Mouse (Mus musculus): ENCODE measurements at regions not wholly inside any gene's neighbourhood (a gene's known extent, or its start where the extent isn't known, plus 50 kb on each side); places are given as distances from the start of the nearest gene placed in this dataset.

- WGBS, result 67% methylated on average over 5 of the region's 5 CpGs
These were observed 114.8 kb upstream of the Zfp618 start for GRCm38 (mm10) chr4:62850526-62850925.

GRCm38 (mm10) chr4:62853335-62853734 lies 112.0 kb upstream of the Zfp618 start:
- ATAC-seq (ENCODE audit: insufficient number of reproducible peaks, low FRiP score), result no peak
- Histone ChIP-seq H3K36me3 (no peaks in the 10 kb centered on the region), H3K4me2 (no peak overlapping the region), H3K9ac (no peak overlapping the region), H3K4me1 (replicated peaks) (peaks cover 7% of the 10 kb centered on the region), H3K27ac (ENCODE audit: poor library complexity, severe bottlenecking) (no peak overlapping the region), H3K4me3 (no peak overlapping the region), H3K9me3 (replicated peaks) (no peaks in the 10 kb centered on the region), H3K27me3 (replicated peaks) (no peaks in the 10 kb centered on the region)
- WGBS, result 82% methylated on average over 1 of the region's 1 CpGs

More at GRCm38 (mm10) chr4:62850526-62850925, 114.8 kb upstream of the Zfp618 start:
- Histone ChIP-seq H3K4me2 (no peak overlapping the region), H3K9me3 (replicated peaks) (no peaks in the 10 kb centered on the region), H3K27me3 (replicated peaks) (no peaks in the 10 kb centered on the region), H3K9ac (no peak overlapping the region), H3K27ac (ENCODE audit: poor library complexity, severe bottlenecking) (no peak overlapping the region), H3K4me1 (replicated peaks) (no peaks in the 10 kb centered on the region), H3K4me3 (no peak overlapping the region), H3K36me3 (no peaks in the 10 kb centered on the region)
- no peak for ATAC-seq (ENCODE audit: insufficient number of reproducible peaks, low FRiP score)

- ATAC-seq (ENCODE audit: insufficient number of reproducible peaks, low FRiP score), result no peak
- peaks cover 7% of the 10 kb centered on the region for H3K4me1 ChIP-seq (replicated peaks)
- no peak overlapping the region for H3K27ac ChIP-seq (ENCODE audit: poor library complexity, severe bottlenecking)
- no peak overlapping the region for H3K4me2 ChIP-seq
- 82% methylated on average over 3 of the region's 3 CpGs for WGBS
- H3K9me3 ChIP-seq (replicated peaks), result no peaks in the 10 kb centered on the region
- no peaks in the 10 kb centered on the region for H3K36me3 ChIP-seq
- H3K4me3 ChIP-seq, result no peak overlapping the region
- H3K9ac ChIP-seq, result no peak overlapping the region
- no peaks in the 10 kb centered on the region for H3K27me3 ChIP-seq (replicated peaks)
These were observed 109.0 kb upstream of the Zfp618 start for GRCm38 (mm10) chr4:62856406-62856805.

GRCm38 (mm10) chr4:62862756-62863155 lies 102.6 kb upstream of the Zfp618 start:
- Histone ChIP-seq H3K36me3 (no peaks in the 10 kb centered on the region), H3K4me1 (replicated peaks) (no peaks in the 10 kb centered on the region), H3K9ac (no peak overlapping the region), H3K9me3 (replicated peaks) (no peaks in the 10 kb centered on the region; the same call in 1 of the 2 replicates), H3K4me2 (no peak overlapping the region), H3K27ac (ENCODE audit: poor library complexity, severe bottlenecking) (no peak overlapping the region), H3K27me3 (replicated peaks) (no peaks in the 10 kb centered on the region), H3K4me3 (no peak overlapping the region)
- ATAC-seq (ENCODE audit: insufficient number of reproducible peaks, low FRiP score), result 0 out of 2 replicates have a peak, but pooled peaks have one; percentile 25
- WGBS, result 79% methylated on average over 3 of the region's 3 CpGs

- WGBS, result 51% methylated on average over 14 of the region's 14 CpGs
- no peaks in the 10 kb centered on the region for H3K36me3 ChIP-seq
- 0 out of 2 replicates have a peak, but pooled peaks cover 5% of the 10 kb centered on the region for H3K27me3 ChIP-seq (replicated peaks)
- H3K4me1 ChIP-seq (replicated peaks), result peaks cover 11% of the 10 kb centered on the region
- no peak overlapping the region for H3K4me3 ChIP-seq
- no peak overlapping the region for H3K4me2 ChIP-seq
- H3K9ac ChIP-seq, result no peak overlapping the region; the same call in 1 of the 2 replicates
- H3K27ac ChIP-seq (ENCODE audit: poor library complexity, severe bottlenecking), result no peak overlapping the region
- ATAC-seq (ENCODE audit: insufficient number of reproducible peaks, low FRiP score), result peak; percentile 53
- peaks cover 10% of the 10 kb centered on the region; the same call in 1 of the 2 replicates for H3K9me3 ChIP-seq (replicated peaks)
These were observed 94.9 kb upstream of the Zfp618 start for GRCm38 (mm10) chr4:62870391-62870983.

DNA sequence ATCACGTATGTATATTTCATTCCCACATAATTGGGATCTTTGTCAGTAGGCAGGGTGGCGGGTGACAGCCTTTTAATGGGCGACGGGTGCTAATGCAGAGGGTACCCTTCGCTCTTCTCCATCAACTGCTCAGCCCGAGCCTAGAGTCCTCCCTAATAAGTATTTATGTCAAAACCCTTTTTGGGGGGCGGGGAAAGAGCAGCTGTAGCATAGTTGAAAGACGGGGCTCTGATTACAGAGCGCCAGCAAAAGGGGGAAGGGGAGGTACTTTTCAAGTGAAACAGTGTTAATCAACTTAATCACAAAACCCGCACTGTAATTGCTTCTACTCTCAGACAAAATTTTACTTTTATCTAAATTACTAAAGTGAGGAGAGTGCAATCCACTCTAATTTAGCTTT lies 92.8 kb upstream of the Zfp618 start:
- Histone ChIP-seq H3K4me1 (replicated peaks) (peaks cover 11% of the 10 kb centered on the region), H3K4me3 (no peak overlapping the region), H3K27me3 (replicated peaks) (0 out of 2 replicates have a peak, but pooled peaks cover 5% of the 10 kb centered on the region), H3K9ac (no peak overlapping the region), H3K27ac (ENCODE audit: poor library complexity, severe bottlenecking) (no peak overlapping the region), H3K9me3 (replicated peaks) (peaks cover 11% of the 10 kb centered on the region; the same call in 1 of the 2 replicates), H3K4me2 (no peak overlapping the region), H3K36me3 (no peaks in the 10 kb centered on the region)
- no peak for ATAC-seq (ENCODE audit: insufficient number of reproducible peaks, low FRiP score)
- WGBS, result 79% methylated on average over 10 of the region's 10 CpGs

DNA sequence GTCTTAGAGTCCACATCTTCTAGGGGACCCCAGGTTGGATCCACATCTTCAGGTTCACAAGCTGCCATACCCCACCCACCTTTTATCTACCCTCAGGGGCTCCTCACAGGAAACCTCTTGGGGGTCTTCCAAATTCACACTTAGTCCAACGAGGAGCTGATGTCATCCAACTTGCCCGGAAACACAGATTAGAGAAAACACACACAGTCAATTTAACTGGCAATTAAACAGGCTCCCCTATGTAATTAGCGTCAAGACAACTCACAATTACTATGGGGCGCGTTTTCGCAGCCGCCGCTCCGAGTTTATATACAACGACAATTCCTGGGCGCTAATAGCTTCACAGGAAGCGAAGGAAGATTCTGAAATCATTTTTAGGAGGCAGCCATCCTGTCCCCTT lies 91.4 kb upstream of the Zfp618 start:
- H3K4me1 ChIP-seq (replicated peaks), result peaks cover 11% of the 10 kb centered on the region
- no peak overlapping the region for H3K4me2 ChIP-seq
- H3K27me3 ChIP-seq (replicated peaks), result 0 out of 2 replicates have a peak, but pooled peaks cover 5% of the 10 kb centered on the region
- no peak overlapping the region for H3K4me3 ChIP-seq
- peaks cover 7% of the 10 kb centered on the region; the same call in 1 of the 2 replicates for H3K9me3 ChIP-seq (replicated peaks)
- 78% methylated on average over 12 of the region's 12 CpGs for WGBS
- no peak for ATAC-seq (ENCODE audit: insufficient number of reproducible peaks, low FRiP score)
- no peak overlapping the region for H3K9ac ChIP-seq
- H3K36me3 ChIP-seq, result no peaks in the 10 kb centered on the region
- no peak overlapping the region for H3K27ac ChIP-seq (ENCODE audit: poor library complexity, severe bottlenecking)

DNA sequence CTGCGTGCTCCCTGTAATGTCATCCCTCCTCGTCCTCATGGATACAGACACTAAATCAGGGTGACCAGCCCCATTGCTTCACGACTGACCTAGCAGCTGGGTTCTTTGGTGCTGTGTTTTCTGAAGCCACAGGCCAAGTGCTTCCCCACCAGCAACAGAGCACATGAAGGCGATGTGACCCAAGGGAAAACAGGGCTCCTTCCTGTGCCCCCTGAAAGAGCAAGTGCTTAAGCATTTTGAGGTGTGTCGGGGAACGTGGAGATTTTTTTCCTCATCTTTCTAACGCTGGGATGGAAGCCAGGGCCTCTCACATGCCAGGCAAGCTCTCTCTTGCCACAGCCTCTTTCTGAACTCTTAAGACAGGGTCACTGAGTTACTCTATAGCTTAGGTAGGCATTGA lies 87.3 kb upstream of the Zfp618 start:
- Histone ChIP-seq H3K4me3 (no peak overlapping the region), H3K27ac (ENCODE audit: poor library complexity, severe bottlenecking) (no peak overlapping the region), H3K9me3 (replicated peaks) (0 out of 2 replicates have a peak, but pooled peaks cover 5% of the 10 kb centered on the region), H3K36me3 (no peaks in the 10 kb centered on the region), H3K4me2 (no peak overlapping the region), H3K9ac (no peak overlapping the region), H3K27me3 (replicated peaks) (0 out of 2 replicates have a peak, but pooled peaks cover under 1% of the 10 kb centered on the region), H3K4me1 (replicated peaks) (no peaks in the 10 kb centered on the region)
- 77% methylated on average over 7 of the region's 7 CpGs for WGBS
- no peak for ATAC-seq (ENCODE audit: insufficient number of reproducible peaks, low FRiP score)

GRCm38 (mm10) chr4:62878927-62879326 lies 86.4 kb upstream of the Zfp618 start:
- Histone ChIP-seq H3K4me2 (no peak overlapping the region), H3K9ac (no peak overlapping the region), H3K9me3 (replicated peaks) (0 out of 2 replicates have a peak, but pooled peaks cover 5% of the 10 kb centered on the region), H3K27ac (ENCODE audit: poor library complexity, severe bottlenecking) (no peak overlapping the region), H3K4me1 (replicated peaks) (no peaks in the 10 kb centered on the region), H3K27me3 (replicated peaks) (no peaks in the 10 kb centered on the region), H3K36me3 (no peaks in the 10 kb centered on the region), H3K4me3 (no peak overlapping the region)
- ATAC-seq (ENCODE audit: insufficient number of reproducible peaks, low FRiP score), result no peak
- WGBS, result 82% methylated on average over 3 of the region's 3 CpGs

DNA sequence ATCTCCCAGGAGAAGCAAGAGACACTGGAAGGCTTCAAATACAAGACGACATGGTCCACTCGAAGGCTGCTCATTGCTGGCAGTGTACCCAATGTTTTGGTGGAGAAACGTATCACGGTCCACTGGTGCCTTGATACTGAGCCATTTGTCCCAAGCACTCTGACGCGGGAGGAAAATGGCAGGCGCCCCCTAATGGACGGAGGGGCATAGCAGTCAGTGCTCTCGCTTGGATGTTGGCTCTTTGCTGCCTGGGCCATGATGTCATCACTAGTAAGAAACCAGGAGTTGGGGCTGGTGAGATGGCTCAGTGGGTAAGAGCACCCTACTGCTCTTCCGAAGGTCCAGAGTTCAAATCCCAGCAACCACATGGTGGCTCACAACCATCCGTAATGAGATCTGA lies 83.5 kb upstream of the Zfp618 start:
- Histone ChIP-seq H3K4me2 (no peak overlapping the region), H3K9ac (no peak overlapping the region), H3K36me3 (no peaks in the 10 kb centered on the region), H3K27me3 (replicated peaks) (0 out of 2 replicates have a peak, but pooled peaks cover 4% of the 10 kb centered on the region), H3K9me3 (replicated peaks) (no peaks in the 10 kb centered on the region), H3K4me1 (replicated peaks) (no peaks in the 10 kb centered on the region), H3K27ac (ENCODE audit: poor library complexity, severe bottlenecking) (no peak overlapping the region), H3K4me3 (no peak overlapping the region)
- ATAC-seq (ENCODE audit: insufficient number of reproducible peaks, low FRiP score), result no peak
- WGBS, result 70% methylated on average over 10 of the region's 11 CpGs

DNA sequence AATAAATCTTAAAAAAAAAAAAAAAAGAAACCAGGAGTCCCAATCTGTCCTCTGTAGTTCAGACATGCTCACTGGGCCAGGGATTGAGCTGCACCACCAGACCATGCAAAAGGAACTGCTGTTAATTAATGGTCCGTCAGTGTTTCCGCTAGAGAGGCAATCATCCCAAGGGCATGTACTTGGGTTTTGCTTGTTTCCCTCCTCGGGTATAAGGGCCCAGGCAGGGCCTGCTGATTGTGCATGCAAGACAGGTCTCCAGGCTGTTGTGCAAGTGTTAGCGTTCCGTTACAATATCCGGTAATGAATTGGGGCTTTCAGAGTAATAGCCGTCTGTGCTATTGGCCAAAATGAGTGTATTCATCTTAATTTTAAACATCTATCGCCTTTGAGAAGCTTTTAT lies 83.1 kb upstream of the Zfp618 start:
- H3K9me3 ChIP-seq (replicated peaks), result no peaks in the 10 kb centered on the region
- no peaks in the 10 kb centered on the region for H3K36me3 ChIP-seq
- H3K4me2 ChIP-seq, result no peak overlapping the region
- H3K27ac ChIP-seq (ENCODE audit: poor library complexity, severe bottlenecking), result no peak overlapping the region
- ATAC-seq (ENCODE audit: insufficient number of reproducible peaks, low FRiP score), result no peak
- 0 out of 2 replicates have a peak, but pooled peaks cover 4% of the 10 kb centered on the region for H3K27me3 ChIP-seq (replicated peaks)
- 86% methylated on average over 8 of the region's 8 CpGs for WGBS
- no peaks in the 10 kb centered on the region for H3K4me1 ChIP-seq (replicated peaks)
- H3K9ac ChIP-seq, result no peak overlapping the region
- no peak overlapping the region for H3K4me3 ChIP-seq

DNA sequence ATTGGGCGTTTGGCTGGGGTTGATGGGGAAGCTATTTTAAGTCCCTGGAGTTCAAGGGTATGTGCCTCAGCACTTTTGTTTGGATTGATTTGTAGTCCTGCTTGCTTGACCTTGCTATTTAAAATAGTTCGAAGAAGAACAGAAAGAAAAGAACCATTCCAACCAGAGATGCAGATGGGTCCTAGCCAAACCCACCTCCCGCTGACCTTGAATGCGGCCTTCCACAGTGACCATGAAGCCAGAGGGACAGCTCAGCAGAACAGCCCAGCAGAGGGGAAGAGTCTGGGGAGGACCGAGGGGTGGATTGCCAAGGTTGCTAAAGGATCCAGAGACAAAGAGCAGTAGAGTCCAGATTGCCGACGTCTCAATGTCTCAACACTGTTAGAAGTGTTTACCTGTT lies 76.6 kb upstream of the Zfp618 start:
- Histone ChIP-seq H3K27ac (ENCODE audit: poor library complexity, severe bottlenecking) (no peak overlapping the region), H3K4me1 (replicated peaks) (no peaks in the 10 kb centered on the region), H3K4me2 (no peak overlapping the region), H3K36me3 (no peaks in the 10 kb centered on the region), H3K4me3 (no peak overlapping the region), H3K9ac (no peak overlapping the region), H3K27me3 (replicated peaks) (peaks cover 16% of the 10 kb centered on the region), H3K9me3 (replicated peaks) (no peaks in the 10 kb centered on the region)
- ATAC-seq (ENCODE audit: insufficient number of reproducible peaks, low FRiP score), result no peak
- 73% methylated on average over 7 of the region's 7 CpGs for WGBS
